Mouse (Mus musculus) thymus, adult 2 months (tissue): ENCODE data around the gene Il1r1. TPM values are rescaled to one million over a fixed set of nuclear protein-coding genes. Genes with fewer than 3 reads are reported as not detected.

ENCODE experiments used
- DNase-seq: peaks from one replicate; pipeline ENCODE4 v3.0.0; 2021
- H3K27ac ChIP-seq: fragments of 200-500 bp; 2 replicates; pipeline ENCODE4 v1.5.1; 2012; ENCODE audit warnings: low read length, control low read depth; ENCODE audit not compliant: control insufficient read depth, insufficient read depth
- H3K27me3 ChIP-seq: fragments of 200-500 bp; 2 replicates; pipeline ENCODE4 v1.6.1; 2012; ENCODE audit warnings: mild to moderate bottlenecking, low read length, moderate library complexity, mixed read lengths; ENCODE audit not compliant: control insufficient read depth, insufficient read depth
- H3K36me3 ChIP-seq: fragments of 200-500 bp; 2 replicates; pipeline ENCODE4 v1.6.1; 2012; ENCODE audit warnings: mild to moderate bottlenecking, low read length, moderate library complexity; ENCODE audit not compliant: control insufficient read depth, insufficient read depth
- H3K4me1 ChIP-seq: fragments of 200-500 bp; replicated peaks from 2 replicates; pipeline ENCODE4 v1.6.1; 2012; ENCODE audit warnings: low read length; ENCODE audit not compliant: control insufficient read depth, insufficient read depth
- H3K4me3 ChIP-seq: fragments of 200-500 bp; 2 replicates; pipeline ENCODE4 v1.5.1; 2012; ENCODE audit warnings: mild to moderate bottlenecking, low read length, control low read depth, moderate library complexity; ENCODE audit not compliant: control insufficient read depth, insufficient read depth
- CTCF ChIP-seq: fragments of 200-500 bp; IDR thresholded peaks from 2 replicates; pipeline ENCODE4 v1.5.1; 2012; ENCODE audit warnings: mild to moderate bottlenecking, control low read depth, low read length, moderate library complexity, borderline replicate concordance; ENCODE audit not compliant: control insufficient read depth, poor library complexity, insufficient read depth; ENCODE audit errors: extremely low read depth
- POLR2A ChIP-seq: fragments of 200-500 bp; IDR thresholded peaks from 2 replicates; pipeline ENCODE4 v1.6.1; 2012; ENCODE audit warnings: mild to moderate bottlenecking, low read length, control low read depth, moderate library complexity; ENCODE audit not compliant: control insufficient read depth, poor library complexity, insufficient read depth; ENCODE audit errors: extremely low read depth
- WGBS: fragments of 180-500 bp; shearing (Covaris S2); methylation state at CpG from one replicate; pipeline ENCODE4 v1.1.7; 2018; 5-methylcytosine and 5-hydroxymethylcytosine counted together
- polyA plus RNA-seq: library from polyadenylated mRNA; depleted of rRNA; stranded (reverse); fragments of >200 nt; gene quantifications from 2 replicates; pipeline ENCODE4 v1.2.3, GENCODE M21; 2012

Gene Il1r1
- polyA plus RNA-seq, 1 experiment: 3.3 TPM

GRCm38 (mm10) chr1:40340102-40340501 lies 115.2 kb downstream of the Il1r1 start:
- WGBS: 95% methylated on average over 4 of the region's 4 CpGs

GRCm38 (mm10) chr1:40352158-40352903 lies 127.5 kb downstream of the Il1r1 start:
- TF ChIP-seq POLR2A: no peak

More at GRCm38 (mm10) chr1:40340102-40340501, 115.2 kb downstream of the Il1r1 start:
- H3K4me1 ChIP-seq: no peaks in the 10 kb centered on the region
- no peak overlapping the region for H3K27ac ChIP-seq
- H3K4me3 ChIP-seq: no peak overlapping the region
- DNase-seq: no peak
- TF ChIP-seq POLR2A (no peak), CTCF (no peak)
- H3K27me3 ChIP-seq: no peaks in the 10 kb centered on the region
- no peaks in the 10 kb centered on the region for H3K36me3 ChIP-seq

GRCm38 (mm10) chr1:40352904-40353286 lies 128.0 kb downstream of the Il1r1 start:
- 87% methylated on average over 2 of the region's 2 CpGs for WGBS
- no peak overlapping the region for H3K4me3 ChIP-seq
- DNase-seq: no peak
- no peaks in the 10 kb centered on the region for H3K27me3 ChIP-seq
- H3K27ac ChIP-seq: no peak overlapping the region
- H3K36me3 ChIP-seq: no peaks in the 10 kb centered on the region
- no peaks in the 10 kb centered on the region for H3K4me1 ChIP-seq
- TF ChIP-seq POLR2A (no peak), CTCF (no peak)

More at GRCm38 (mm10) chr1:40352158-40352903, 127.5 kb downstream of the Il1r1 start:
- no peak for DNase-seq
- no peaks in the 10 kb centered on the region for H3K4me1 ChIP-seq
- H3K27ac ChIP-seq: no peak overlapping the region
- WGBS: 97% methylated on average over 4 of the region's 4 CpGs
- no peaks in the 10 kb centered on the region for H3K36me3 ChIP-seq
- H3K4me3 ChIP-seq: no peak overlapping the region
- no peaks in the 10 kb centered on the region for H3K27me3 ChIP-seq

GRCm38 (mm10) chr1:40354665-40355064 lies 129.8 kb downstream of the Il1r1 start:
- no peaks in the 10 kb centered on the region for H3K4me1 ChIP-seq
- no peaks in the 10 kb centered on the region for H3K36me3 ChIP-seq
- H3K27me3 ChIP-seq: no peaks in the 10 kb centered on the region
- TF ChIP-seq CTCF (no peak), POLR2A (no peak)
- DNase-seq: no peak
- no peak overlapping the region for H3K4me3 ChIP-seq
- H3K27ac ChIP-seq: no peak overlapping the region
- WGBS: 81% methylated on average over 3 of the region's 3 CpGs

- TF ChIP-seq CTCF (no peak), POLR2A (no peak)
These were observed 130.6 kb downstream of the Il1r1 start for GRCm38 (mm10) chr1:40355431-40355843.

GRCm38 (mm10) chr1:40355904-40356521 lies 131.1 kb downstream of the Il1r1 start:
- no peaks in the 10 kb centered on the region for H3K27me3 ChIP-seq
- no peaks in the 10 kb centered on the region for H3K36me3 ChIP-seq
- no peak for DNase-seq
- no peaks in the 10 kb centered on the region for H3K4me1 ChIP-seq
- TF ChIP-seq POLR2A (no peak), CTCF (no peak)
- H3K27ac ChIP-seq: no peak overlapping the region
- 9% methylated on average over 10 of the region's 10 CpGs for WGBS
- no peak overlapping the region for H3K4me3 ChIP-seq

More at GRCm38 (mm10) chr1:40355431-40355843, 130.6 kb downstream of the Il1r1 start:
- Histone ChIP-seq H3K4me3 (no peak overlapping the region), H3K36me3 (no peaks in the 10 kb centered on the region), H3K27ac (no peak overlapping the region), H3K27me3 (no peaks in the 10 kb centered on the region), H3K4me1 (no peaks in the 10 kb centered on the region)
- DNase-seq: no peak
- 49% methylated on average over 4 of the region's 4 CpGs for WGBS
